Mouse (Mus musculus): ENCODE data around the gene Zkscan6. TPM values are rescaled to one million over a fixed set of nuclear protein-coding genes. Genes with fewer than 3 reads are reported as not detected.

Zkscan6 gene
- total RNA-seq (2021): 1 to 10 TPM; 5.4 to 7.0 TPM

DNA sequence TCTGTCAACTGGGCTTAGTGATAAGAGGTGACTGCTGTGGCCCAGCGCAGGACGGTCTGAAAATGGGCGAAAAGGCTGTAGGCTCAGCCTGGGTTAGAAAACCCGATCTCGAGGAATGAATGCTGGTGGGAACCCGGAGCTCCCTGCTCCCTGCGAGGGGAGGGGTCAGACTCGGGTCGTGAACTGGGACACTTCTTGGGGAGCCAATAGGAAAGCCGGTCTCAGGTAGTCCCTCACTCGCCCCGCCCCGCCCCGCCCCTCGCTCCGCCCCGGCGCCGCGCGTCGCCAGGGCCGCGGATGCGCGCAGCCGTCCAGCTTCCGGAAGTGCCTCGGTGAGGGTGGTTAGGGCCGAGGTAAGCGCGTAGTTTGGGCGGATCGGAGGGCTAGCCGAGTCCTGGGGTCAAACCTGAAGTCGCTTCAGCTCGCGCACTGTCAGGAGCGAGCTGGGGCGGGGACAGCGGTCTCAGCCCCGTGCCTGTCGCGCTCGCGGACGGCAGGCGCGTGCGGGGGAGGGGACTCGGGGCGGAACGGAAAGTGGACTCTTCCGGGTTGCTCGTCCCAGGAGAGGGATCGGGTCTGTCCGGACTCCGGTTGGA is at the start of gene Zkscan6:
TSS of gene Zkscan6 (plus strand) at position 267 of the 596 bp plus-strand sequence.
- intact Hi-C loops (cut with DNase I): loop anchor here (2.0 kb wide), 1 partner anchor 18 kb away; the partner anchor contains the start of gene Map2k4
- DNase-seq: peak; percentile 86 to 89

DNA sequence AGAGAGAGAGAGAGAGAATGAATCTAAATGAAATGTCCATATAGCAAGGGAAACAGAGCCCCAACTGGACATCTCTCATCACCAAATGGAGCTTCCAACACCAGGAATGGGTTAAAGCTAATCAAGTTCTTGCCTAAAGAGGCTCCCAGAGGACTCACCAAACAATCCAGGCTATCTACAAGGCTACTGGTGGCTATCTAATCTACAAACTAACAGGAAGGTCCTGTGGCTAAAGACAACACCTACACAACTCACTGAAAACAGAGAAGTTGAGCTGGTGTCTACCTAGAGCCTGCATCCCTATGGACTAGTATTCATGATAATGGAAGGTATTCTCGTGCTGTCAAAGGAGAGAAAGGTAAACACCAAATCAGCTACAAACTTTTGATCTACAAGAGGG is 47.6 kb upstream of the Zkscan6 start:
- DNase-seq: no peak
- intact Hi-C loops (cut with DNase I): no loop called here

DNA sequence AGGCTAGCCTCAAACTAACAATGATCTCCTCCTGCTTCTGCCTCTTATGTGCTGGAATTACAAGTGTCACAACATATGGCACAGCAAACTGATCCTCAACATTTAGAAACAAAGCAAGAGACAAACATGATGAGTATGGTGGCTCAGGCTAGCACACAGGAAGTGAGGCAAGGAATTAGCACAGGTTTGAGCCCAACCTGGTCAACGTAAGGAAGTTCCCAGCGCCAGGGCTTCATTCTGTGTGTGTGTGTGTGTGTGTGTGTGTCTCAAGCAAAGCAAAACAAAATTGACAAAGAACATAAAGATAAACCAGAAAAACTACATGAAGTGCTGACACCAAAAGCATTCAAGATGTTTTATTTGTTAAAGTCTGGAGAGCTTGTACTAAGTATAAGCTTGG is 46.1 kb upstream of the Zkscan6 start:
- no peak for DNase-seq
- intact Hi-C loops (cut with DNase I): no loop called here

DNA sequence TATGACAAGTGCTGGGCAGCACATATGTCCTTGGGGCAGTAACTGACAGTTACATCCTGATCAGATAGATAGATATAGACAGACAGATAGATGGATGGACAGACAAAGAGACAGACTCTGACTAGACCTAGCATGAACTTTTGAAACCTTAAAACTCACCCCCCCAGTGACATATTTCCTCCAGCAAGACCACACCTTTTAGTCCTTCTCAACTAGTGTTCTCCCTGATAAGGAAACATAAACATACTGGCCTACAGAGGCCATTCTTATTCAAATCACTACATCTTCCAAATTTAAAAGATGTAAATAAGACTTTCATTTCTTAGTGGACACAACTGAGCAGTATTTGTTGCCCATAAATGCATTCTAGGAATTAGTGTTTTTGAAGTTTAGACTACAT is 38.5 kb upstream of the Zkscan6 start:
- DNase-seq: no peak
- intact Hi-C loops (cut with DNase I): no loop called here

DNA sequence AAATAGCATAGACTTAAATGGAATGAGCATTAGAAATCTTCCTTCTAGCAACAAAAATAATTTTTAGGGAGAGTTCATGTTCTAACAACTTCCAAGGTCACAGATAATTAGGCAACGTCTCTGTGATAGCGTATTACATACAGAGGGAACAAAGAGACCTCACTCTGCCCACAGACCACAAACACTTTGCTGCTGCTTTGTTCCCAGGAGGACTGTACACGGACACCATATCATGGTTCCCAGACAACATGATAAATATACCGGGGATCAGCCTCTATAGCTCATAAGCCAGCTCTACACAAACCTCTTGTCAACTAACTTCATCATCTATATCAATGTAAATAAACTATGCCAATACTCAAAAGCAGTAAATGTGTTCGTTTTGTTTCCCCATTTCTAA is 37.0 kb upstream of the Zkscan6 start:
- intact Hi-C loops (cut with DNase I): no loop called here
- no peak for DNase-seq

DNA sequence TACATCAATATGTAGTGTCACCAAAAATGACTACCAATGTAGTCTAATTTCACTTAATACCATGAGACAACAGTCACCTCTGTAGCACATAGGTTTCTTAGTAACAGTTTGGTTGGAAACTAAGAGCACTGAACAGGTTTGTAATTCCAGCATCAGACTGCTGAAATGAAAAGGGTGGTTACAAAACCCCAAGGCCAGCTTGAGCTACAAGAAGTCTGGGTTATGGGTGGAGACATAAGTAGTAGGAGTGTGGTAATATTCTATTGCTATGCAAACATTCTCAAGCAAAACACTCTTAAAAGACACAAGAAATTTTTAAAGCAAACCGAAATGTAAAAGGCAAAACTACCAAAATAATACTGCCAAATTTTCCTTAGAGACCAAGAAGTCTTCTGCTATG is 35.4 kb upstream of the Zkscan6 start:
- intact Hi-C loops (cut with DNase I): no loop called here
- no peak for DNase-seq

DNA sequence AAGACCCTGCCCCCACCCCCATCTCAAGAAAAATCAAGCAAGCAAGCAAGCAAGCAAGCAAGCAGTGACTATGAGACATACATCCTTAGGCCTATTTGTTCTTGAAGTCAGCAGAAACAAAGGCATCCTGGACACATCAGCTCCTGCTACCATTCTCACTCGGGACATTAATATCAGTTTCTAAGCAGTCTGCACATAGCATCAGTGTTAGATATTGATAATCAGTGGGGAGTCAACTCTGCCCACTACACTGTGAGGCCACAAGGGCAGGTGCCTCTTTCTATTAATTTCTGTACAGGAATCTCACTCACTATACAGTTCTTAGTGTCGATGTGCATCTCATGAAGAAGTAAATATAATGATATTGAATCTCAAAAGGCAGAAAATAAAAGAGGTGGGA is 33.4 kb upstream of the Zkscan6 start:
- intact Hi-C loops (cut with DNase I): no loop called here
- DNase-seq: no peak

DNA sequence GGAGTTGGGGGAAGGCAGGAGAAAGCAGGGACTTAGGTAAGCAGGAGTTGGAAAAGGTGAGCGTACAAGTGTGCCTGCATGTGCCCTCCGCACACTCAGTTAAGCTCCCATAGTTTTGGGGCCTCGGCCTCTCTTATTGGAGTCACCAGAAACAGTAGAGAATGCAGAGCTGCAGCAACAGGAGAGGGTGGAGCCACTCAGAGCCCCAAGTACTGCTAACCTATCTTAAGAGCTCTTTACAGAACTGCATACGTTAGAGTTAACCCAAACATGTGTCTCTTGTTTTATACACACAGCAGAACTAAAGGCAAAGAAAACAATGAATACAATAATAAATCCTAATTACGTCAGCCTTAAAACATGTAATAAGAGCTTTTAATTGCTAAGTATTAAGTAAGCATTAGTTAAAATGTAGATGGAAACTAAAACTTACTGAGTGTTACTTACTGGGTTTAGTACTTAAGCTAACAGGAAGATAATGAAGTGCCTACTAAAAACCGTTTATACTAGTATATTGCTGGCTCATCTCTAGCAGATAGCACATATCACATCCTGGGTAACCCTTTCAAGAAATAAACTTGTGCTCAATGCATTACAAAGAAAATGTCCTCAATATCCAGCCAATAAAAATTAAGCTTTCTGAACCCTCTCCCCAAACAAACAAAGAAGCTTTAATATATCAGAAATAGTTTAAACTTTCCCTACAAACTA is 32.9 kb upstream of the Zkscan6 start:
- DNase-seq: no peak

DNA sequence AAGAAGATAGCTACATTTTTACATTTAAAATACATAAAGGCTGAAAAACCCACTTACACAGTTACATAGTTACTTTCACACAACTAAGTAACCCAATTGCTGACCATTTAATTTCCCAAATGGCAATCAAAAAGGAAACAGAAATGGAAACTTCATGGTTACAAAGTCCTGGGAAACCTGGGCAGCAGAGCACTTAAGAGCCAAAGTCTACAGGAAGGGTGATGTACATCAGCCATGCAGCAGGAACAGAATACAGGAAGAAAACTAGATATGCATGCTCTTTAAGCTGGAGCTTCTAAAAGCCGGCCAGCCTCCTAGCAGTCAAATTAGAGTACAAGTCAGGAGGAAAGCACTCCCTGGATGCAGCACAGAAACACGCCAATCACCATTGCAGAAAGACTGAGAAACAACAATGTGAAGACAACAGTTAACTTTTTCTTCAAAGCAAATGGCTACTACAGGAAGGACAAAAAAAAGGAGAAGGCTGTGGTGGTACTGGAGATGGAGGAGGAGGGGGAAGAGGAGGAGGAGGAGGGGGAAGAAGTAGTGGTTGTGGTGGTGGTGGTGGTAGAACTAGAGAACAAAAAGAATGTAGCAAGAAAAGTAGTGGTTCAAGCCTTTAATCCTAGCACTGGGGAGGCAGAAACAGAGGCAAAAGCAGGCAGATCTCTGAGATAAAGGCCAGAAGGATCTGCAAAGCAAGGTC is 29.9 kb upstream of the Zkscan6 start:
- no peak for DNase-seq
- intact Hi-C loops (cut with DNase I): no loop called here

More for the DNA sequence above, 32.9 kb upstream of the Zkscan6 start:
- intact Hi-C loops (cut with DNase I): no loop called here

DNA sequence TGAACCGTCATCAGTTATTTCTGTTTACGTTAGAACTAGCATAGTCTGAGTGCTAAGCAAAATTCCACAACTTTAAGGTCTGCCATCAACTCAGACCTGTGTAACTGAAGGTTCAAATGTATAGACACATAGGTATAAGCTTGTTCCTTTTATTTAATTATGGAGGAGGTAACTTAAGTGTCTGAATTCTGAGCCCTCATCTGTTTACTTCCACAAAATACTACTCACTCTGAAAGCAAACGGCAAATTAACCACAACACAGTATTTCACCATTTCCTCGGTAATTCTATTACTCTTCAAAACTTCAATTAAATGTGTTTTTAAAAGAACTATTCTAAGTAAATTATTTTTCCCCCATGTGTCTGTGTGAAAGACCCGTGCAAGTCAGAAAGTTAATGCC is 29.2 kb upstream of the Zkscan6 start:
- no peak for DNase-seq
- intact Hi-C loops (cut with DNase I): no loop called here

DNA sequence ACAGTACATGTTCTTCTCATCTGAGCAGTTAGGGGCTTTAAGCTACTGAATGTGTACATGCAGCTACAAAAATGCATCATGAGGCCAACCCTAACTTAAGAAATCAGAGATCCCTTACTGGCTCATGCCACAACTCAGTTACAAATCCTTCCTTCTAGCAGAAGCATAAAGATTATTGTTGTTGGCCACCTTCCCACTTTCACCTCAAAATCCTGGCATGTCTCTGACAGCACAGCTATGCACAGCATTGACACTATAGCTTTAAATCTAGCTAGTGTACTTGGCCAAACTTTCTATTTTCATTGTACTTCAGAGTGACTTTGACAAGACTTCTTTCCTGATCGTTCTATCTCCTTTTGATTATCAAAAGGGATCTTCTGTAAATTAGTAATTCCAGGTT is 27.9 kb upstream of the Zkscan6 start:
- intact Hi-C loops (cut with DNase I): no loop called here
- no peak for DNase-seq

DNA sequence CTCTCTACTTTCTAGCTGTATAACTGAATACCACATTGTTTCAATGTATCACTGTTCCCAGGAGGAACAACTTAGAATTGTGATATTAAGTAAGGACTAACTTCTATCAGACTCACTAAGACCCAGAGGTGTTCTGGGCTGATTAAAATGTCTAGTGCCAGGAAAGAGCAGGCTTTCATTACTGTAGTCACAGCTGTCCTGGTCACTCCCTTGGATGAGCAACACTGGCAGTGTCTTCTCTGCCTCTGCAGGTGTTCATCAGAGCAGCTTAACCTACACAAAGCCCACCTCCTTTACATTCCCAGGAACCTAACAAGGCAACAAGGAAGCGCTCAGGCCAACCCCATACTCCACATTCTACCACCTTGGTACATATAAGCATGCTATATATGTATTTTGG is 27.4 kb upstream of the Zkscan6 start:
- intact Hi-C loops (cut with DNase I): no loop called here
- DNase-seq: no peak

DNA sequence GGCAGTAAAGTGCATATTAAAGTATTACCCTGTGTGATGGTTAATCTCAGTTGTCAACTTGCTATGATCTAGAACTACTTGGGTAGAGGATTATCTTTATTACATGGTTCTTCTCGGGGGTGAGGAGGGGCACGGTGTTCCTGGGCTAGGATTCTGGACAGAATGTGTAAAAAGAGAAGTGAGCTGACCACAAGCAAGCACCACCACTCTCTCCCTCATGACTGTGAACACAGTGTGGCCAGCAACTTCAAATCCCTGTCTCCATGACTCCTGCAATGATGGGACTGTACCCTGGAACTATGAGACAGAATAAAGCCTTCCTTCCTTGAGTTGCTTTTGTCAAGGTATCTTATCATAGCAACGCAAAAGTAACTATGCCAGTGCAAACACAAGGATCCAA is 25.4 kb upstream of the Zkscan6 start:
- intact Hi-C loops (cut with DNase I): no loop called here
- DNase-seq: no peak

DNA sequence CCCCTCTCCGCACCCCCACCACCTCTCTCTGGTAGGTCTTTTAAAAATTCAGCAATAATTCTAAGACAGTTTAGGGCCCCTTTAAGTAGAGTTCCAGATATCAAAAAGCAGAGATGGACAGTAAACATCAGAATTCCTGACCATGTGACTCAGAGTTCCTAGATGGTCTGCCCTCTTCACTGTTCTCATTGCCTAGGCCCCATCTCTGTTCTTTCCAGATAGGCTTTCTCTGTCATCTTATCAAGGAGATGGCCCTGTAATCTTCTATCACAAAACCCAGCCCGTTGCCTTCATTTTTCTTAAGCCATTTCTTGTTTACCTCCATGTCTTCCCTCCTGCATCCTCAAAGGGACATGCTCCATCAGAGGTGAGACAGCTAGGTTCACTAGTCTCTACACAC is 20.8 kb upstream of the Zkscan6 start:
- intact Hi-C loops (cut with DNase I): loop anchor here (5.0 kb wide), 2 partner anchors 54 to 79 kb away; no protein-coding TSS in a partner anchor

DNA sequence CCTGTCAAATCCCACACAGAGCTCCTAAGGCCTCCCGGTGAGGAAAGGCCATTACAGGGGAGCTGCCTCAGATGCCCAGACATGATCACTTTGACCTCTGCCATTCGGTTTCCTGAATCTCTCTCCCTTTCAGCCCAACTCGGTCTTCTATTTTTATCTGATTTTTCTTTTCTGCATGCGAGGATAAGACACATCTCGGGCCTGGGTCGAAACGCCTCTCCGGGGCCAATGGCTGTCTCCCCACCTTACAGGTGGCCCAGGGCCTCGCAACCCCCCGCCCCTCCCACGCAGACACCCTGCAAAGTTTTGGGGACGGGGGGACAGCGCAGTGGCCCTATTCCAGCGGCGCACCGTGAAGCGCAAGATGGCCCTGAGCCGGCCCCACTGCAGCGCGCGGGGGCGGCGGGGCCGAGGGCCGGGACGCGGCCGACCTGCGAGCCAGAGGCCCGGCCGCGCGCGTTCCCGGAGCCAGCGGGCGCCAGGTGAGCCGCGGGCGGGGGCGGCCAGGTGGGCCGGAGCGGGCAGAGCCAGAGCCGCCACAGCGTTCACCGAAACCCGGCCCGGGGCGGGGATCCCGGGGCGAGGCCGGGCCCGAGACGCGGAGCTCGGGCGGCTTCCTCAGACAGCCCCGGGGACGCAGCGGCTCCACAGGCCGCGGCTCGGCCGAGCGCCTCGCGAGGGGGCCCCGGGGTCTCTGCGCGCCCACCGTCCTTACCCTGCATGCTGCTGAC is 19.4 kb upstream of the Zkscan6 start:
- DNase-seq: no peak
- intact Hi-C loops (cut with DNase I): loop anchor here (2.0 to 5.0 kb wide), 3 partner anchors 19 to 80 kb away; partner anchors contain the start of gene Zkscan6

More for the DNA sequence above, 20.8 kb upstream of the Zkscan6 start:
- no peak for DNase-seq

DNA sequence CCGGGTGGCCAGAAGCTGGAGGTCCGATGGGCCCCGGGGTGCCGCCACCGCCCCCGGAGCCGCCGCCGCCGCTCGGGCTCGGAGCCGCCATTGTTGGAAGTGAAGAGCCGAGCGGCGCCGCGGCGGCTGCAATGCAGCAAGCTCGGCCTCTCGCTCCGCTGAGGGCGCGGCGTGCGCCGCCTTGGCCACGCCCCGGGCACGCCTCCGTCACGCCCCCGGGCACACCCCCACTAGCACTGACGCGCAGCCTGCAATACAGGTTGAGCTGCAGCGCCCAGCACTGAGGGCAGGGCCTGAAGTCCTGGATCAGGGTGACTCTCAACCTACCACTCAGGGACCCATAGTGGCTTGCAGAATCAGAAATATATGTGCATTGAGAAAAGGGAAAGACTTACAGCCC is 18.8 kb upstream of the Zkscan6 start, which contains the start of gene Map2k4:
TSS of gene Map2k4 (minus strand) at position 144 of the 400 bp plus-strand sequence.
- intact Hi-C loops (cut with DNase I): loop anchor here (2.0 to 5.0 kb wide), 3 partner anchors 19 to 81 kb away; partner anchors contain the start of gene Zkscan6
- DNase-seq: peak; percentile 94

DNA sequence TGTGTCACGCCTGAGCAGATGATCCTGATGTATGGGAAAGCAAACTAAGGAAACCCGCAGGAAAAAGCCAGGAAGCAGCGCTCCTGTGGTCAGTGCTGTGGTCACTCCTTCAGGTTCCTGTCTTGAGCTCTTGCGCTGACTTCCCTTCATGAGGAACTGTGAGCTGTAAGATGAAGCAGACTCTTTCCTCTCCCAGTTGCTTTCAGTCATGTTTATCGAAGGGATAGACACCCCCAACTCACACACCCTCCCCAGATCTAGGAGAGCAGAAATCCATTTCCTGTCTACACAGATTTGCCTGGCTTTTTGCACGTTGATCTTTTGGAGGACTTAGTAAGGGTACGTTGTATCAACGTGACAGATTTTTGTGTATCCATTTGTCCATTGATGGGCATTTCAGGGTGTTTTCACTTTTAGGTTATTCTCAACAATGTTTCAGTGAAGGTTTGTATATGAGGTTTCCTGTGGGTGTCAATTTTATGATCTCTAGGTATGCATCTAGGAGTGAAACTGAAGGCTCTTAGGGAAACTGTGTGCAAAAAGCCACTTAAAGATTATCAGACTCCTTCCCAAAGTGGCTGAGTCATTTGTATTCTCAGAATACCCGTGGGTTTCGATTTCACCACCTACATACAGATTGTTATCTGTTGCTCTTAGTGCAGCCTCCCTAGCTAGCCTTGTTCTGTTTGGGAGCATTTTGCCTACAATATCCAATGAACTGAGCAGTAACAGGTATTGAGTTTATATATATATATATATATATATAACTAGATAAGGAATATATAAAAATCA is 12.4 kb upstream of the Zkscan6 start:
- intact Hi-C loops (cut with DNase I): no loop called here
- no peak for DNase-seq

DNA sequence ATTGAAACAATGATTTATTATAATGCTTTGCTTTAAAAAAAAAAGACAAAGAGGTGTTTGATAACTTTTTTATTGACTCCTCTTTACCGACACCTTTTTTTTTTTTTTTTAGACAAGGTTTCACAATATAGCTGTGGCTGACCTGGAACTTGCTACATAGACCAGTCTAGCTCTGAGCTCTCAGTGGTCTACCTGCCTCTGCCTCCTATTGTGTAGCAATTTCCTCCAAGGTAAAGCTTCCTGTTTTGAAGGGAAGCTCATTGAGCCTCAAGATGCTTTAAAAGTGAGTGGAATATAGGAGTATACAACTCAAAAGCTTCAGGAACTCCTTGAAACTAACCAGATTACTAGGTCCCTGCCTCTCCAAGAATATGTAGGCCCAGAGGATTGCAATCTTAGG is 11.1 kb upstream of the Zkscan6 start:
- intact Hi-C loops (cut with DNase I): no loop called here
- no peak for DNase-seq

DNA sequence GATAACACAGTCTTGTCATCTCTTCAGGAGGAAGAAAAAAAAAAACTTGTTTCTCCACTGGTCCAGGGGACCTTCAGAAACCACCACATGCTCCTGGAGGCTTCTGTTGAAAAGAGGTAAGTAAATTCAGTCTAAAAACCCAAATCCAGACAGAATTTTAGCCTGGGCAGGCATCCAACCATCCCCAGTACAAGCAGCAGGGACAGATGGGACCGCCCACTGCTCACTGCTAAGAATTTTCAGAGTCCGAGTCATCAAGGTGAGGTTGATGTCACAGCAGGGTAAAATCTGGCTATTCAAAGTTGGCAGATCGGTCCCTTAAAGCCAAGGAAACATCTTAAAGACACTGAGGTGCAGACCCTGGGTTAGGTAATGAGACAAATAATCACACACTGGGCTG is 5.1 kb upstream of the Zkscan6 start:
- intact Hi-C loops (cut with DNase I): no loop called here
- no peak for DNase-seq

DNA sequence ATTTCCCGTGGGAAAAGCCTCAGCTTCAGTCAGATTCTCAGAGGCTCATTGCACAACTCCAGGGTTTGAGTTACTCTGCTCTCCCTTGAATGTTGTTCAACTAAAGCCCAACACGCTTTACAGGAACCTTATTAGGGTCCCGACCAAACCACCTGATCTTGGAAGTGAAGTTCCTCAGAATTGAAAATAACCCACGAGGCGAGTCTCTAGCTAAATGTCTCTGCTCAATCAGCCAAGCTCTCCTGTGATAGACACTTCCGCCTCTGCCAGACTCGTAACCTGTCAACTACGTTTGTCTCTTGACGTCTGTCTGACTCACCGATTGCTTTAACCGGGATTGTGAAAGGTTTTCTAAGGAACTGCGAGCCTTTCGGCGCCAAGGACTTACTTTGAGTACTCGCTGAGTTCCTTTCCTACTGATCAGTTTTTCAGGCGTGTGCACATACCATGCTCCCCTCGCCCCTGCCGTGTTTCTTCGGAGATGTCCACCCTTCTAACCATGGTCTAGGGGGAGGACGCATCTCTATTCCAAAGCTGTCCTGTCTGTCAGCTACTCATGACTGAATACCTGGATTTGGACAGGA is 562 bp upstream of the Zkscan6 start:
- peak; percentile 40 to 52 for DNase-seq
- intact Hi-C loops (cut with DNase I): loop anchor here (2.0 kb wide), 1 partner anchor 18 kb away; the partner anchor contains the start of gene Map2k4

Data from heart, postnatal 10 days (tissue).